Mouse (Mus musculus) liver, adult 2 months (tissue): ENCODE results near the gene Crygs.

Experiments used
- CTCF ChIP-seq: fragments of 200-500 bp; IDR thresholded peaks from 2 replicates; pipeline ENCODE4 v1.5.1; 2011; ENCODE audit warnings: low read depth, low read length, control low read depth
- POLR2A ChIP-seq: fragments of 200-500 bp; IDR thresholded peaks from 2 replicates; pipeline ENCODE4 v1.6.1; 2011; ENCODE audit warnings: low read length, control low read depth; ENCODE audit not compliant: insufficient read depth; ENCODE audit errors: extremely low read depth

- TF ChIP-seq CTCF (no peak), POLR2A (no peak)
Observed at GRCm38 (mm10) chr16:22856773-22857172, 45.4 kb upstream of the Crygs start.
